In the genomic region with DNA sequence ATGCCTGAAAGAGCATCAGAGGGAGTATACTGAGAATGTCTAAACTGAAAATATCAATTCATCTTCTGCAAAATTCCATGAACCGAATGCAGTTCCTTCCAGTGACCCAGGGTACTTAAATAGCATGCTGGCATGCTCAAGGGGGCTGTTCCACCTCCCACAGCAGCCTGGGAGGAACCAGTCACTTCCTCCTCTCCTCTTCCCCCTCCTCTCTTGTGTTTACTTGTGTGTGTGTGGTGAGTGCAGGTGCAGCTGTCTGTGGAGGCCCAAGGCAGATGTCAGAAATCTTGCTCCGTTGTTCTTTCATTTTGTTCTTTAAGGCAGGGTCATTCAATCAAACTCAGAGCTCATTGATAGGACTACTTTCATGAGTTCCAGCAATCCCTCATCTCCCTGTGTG, we compare ENCODE assay signal across 17 mouse cellular contexts. TPM values are rescaled to one million over a fixed set of nuclear protein-coding genes. Genes with fewer than 3 reads are reported as not detected.
"Had no signal": no experiment of that assay in that cellular context is flagged by ENCODE, and none has a peak within 500 bp of the region (broad histone marks: within the 10 kb centered on the region; RNA-seq: fewer than 3 reads in every experiment).

No protein-coding gene starts in this region.

- ATAC-seq: intestine, embryonic 15.5 days; liver, embryonic 12.5 days had no signal

- DNase-seq: kidney, adult 18-20 months; kidney, adult 9 months; kidney, postnatal 14 days; kidney, postnatal 4 days; liver; lung, adult 18-20 months; lung, postnatal 14 days; lung, postnatal 4 days; midbrain, embryonic 14.5 days had no signal

RNA-seq across cellular contexts. Expression of gene 5430419D17Rik, which starts 5.1 kb away (rescaled TPM):
- total RNA-seq: layer of hippocampus, adult 18-20 months; layer of hippocampus, postnatal 14 days; left cerebral cortex, adult 18-20 months; left cerebral cortex, postnatal 25 days; megakaryocyte progenitor cell, adult 5-6 weeks had no signal

RNA-seq across cellular contexts. Expression of gene 4933402N03Rik, which starts 23.0 kb away (rescaled TPM):
- total RNA-seq: layer of hippocampus, adult 18-20 months; layer of hippocampus, postnatal 14 days; left cerebral cortex, adult 18-20 months; left cerebral cortex, postnatal 25 days; megakaryocyte progenitor cell, adult 5-6 weeks; midbrain, postnatal 0 days had no signal
